Mouse (Mus musculus) lung, postnatal 0 days (tissue): ENCODE data around the gene Stat3.

Source experiments
- CTCF ChIP-seq: IDR thresholded peaks from 2 replicates; pipeline ENCODE4 v1.5.1; 2016; ENCODE audit warnings: antibody characterized with exemption, mild to moderate bottlenecking
- EP300 ChIP-seq: IDR thresholded peaks from 2 replicates; pipeline ENCODE4 v1.6.1; 2016; ENCODE audit warnings: antibody characterized with exemption, mild to moderate bottlenecking, control low read depth

DNA sequence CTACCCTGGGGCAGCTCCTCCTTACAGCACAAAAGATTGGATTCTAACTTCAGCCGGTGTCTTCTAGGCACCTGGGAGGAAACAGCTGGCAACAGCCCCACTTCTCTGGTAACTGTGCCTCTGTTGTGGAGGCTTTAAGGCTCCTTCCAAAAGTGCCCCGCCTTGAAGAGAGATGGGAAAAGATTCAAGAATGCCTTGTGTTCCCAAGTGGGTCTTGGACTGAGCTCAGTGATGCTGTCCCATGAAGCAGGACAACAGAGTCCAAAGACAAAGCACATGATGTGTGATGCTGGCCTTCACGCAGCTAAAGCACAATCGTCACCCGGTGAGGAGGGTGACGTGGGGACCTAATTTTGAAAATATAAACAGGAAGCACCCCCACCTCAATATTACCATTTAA is 93.5 kb downstream of the Stat3 start:
- TF ChIP-seq CTCF: no peak
- no peak for TF ChIP-seq EP300
